Mouse (Mus musculus): Measurements from ENCODE around the gene Ppp1r26.
"Not testable (repeated sequence)": the region's sequence is repeated elsewhere in the genome, so short reads cannot be mapped to it uniquely, and the experiment has no call there.

Gene Ppp1r26

DNA sequence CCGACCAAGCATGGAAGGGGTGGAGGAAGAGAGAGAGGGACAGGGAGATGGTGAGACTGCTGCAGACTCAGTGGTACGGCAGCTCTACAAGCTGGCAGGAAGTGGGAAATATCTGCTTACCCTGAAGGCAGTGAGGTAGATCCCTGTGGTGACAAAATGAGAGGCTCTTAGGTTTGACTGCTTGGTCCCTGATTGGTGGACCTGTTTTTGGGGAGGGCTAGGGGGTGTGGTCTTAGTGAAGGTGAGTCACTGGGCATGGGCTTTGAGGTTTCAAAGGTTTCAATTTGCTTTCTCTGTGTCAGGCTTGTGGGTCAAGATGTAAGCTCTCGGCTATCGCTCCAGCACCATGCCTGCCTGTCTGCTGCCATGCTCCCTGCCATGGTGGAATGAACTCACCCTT lies 1.5 kb upstream of the Ppp1r26 start:
- no peak for DNase-seq (ENCODE audit: low spot score)

DNA sequence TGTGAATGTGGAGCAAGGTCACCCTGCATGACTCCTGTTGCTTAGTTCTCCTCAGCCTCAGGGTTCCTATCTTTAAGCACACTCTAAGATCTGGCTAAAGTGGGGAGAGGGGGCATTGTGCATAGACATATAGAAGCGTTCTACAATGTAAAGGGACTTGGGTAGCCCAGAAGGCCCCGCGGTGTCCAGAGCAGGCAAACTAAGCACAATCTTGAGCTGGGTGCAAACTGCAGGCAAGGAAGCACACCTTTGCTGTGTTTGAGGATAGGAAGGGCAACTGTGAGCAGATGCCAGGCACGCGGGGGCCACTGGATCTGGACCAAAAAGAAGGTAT lies 452 bp upstream of the Ppp1r26 start:
- no peak for DNase-seq (ENCODE audit: low spot score)

DNA sequence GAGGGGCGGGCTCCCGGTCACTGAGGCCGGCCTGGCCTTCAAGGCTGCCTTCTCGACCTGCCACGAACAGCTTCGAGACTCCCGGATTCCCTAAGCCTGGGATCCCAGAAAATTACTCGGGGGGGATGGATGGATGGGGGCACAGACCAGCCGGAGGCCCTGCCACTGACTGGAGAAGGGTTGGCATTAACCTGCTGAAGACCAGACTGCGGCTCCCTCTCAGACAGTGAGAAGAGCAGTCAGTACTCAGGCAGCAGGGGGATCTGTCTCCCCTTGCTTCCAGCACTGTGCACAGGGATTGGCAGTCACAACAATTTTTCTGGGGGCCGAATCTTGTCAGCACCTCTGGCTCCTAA lies 693 bp downstream of the Ppp1r26 start:
- no peak for DNase-seq (ENCODE audit: low spot score)

DNA sequence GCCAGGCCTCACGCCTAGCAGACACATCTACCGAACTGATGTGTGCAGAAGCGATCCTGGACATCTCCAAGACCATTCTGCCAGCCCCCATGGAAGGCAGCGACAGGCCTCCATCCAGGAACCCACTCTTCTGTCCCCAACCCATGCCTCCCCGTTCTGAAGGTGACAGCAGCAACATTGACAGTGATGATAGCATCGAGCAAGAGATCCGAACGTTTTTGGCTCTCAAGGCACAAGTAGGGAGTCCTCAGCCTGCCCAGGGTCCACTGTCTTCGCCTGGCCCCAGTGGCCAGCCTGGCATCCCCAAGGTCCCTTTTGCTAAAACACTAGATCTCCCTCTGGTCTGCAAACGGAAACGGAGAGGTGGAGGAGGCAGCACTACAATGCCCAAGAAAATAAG lies 5.1 kb downstream of the Ppp1r26 start:
- no peak for DNase-seq (ENCODE audit: low spot score)

DNA sequence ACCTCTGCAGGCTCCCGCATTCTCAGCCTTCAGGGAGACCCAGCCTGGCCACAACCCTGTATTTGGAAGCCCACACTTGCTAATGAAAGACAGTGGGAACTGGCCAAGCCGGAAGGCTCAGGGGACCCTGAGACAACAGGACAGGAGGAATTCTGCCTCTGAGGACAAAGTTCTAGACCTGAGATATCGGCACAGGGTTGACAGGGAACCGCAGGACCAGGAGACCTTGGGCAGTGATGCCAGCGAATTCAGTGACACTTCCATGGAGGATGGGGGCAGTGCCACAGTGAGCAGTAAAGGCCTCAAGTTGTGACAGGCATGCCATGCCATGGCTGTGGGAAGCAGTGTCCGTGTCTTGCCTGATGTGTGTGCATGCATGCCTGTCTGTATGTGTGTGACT lies 6.9 kb downstream of the Ppp1r26 start:
- DNase-seq (ENCODE audit: low spot score), result no peak

DNA sequence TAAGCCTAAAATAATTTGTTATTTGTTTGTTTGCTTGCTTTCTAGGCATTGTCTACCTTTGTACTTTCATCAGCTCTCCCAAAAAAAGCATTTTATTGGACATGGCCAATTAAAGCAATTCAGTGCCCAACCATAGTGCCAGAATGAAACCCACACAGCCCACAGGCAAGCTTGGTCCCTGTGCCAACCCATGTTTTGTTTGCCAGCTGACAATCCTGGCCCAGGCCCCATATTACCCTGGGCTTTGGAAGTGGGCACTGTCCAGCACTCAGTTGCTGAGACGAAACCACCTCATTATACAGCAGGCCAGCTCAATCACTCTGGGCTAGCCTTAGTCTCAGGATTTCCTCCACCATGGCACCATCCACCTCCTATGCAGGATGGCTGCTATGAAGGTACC lies 10.0 kb downstream of the Ppp1r26 start:
- DNase-seq (ENCODE audit: low spot score), result no peak

DNA sequence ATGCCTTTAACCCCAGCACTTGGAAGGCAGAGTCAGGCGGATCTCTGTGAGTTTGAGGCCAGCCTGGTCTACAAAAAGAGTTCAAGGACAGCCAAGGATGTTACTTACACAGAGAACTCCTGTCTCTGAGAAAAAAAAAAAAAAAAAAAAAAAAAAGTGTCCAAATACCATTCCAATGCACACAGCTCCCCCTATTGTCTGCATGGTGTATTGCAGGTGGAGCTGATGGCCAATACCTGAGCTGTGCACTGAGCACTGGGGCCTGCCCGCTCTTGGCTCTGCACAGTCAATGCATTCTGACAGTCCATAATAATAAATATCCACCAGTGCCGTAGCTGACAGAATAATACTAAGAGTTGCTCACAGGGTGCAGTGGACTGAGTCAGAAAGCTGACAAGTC lies 17.3 kb downstream of the Ppp1r26 start:
- peak; percentile 53 for DNase-seq (ENCODE audit: low spot score)

DNA sequence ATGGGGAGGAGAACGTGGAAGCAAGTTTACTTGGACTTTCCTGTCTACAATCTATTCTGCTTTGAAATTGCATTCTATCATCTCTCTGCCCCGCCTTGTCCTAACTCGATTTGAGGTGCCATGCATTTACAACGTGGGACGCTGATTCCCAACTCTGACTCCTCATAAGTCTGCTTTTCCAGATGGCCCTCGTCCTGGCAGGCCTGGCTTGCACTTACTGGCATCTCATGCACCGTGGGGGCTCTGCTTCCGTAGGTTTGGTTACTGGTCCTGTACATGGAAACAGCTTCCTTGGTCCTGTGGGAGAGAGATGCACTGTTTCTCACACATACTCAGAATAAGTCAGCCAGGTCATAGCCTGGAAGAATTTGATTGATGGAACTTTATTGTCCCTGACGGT lies 18.3 kb downstream of the Ppp1r26 start:
- no peak for DNase-seq (ENCODE audit: low spot score)

DNA sequence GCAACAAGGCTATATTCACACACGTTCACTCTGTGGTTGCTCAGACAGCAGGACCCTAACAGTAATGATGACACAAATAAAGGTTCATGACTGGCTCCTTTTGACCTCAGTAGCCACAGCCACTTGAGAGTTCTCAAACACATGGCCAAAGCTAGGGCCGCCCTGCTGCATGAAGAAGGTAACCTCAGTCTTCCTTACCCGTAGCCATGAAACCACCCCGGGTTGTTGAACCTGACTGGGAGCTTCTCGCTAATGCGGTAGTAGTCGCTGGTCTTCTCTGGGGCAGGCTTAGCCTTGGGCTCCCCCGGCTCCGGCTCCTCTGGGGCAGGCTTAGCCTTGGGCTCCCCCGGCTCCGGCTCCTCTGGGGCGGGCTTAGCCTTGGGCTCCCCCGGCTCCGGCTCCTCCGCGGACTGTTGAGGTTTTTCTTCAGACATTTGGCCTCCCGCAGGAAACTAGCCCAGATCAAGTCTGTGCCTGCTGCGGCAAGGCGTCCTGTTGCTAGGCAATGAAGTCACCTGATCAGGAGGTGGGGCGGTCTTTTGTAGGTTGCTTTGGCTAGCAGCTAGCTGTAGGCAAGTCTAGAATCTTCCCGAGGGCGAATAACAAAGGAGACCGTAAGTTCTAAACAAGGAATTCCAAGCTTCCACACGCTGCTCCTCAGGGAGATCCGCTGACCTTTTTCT lies 19.4 kb downstream of the Ppp1r26 start, which contains the start of gene 1700007K13Rik:
TSS of gene 1700007K13Rik (minus strand) at position 497 of the 683 bp plus-strand sequence.
- no peak for DNase-seq (ENCODE audit: low spot score)

DNA sequence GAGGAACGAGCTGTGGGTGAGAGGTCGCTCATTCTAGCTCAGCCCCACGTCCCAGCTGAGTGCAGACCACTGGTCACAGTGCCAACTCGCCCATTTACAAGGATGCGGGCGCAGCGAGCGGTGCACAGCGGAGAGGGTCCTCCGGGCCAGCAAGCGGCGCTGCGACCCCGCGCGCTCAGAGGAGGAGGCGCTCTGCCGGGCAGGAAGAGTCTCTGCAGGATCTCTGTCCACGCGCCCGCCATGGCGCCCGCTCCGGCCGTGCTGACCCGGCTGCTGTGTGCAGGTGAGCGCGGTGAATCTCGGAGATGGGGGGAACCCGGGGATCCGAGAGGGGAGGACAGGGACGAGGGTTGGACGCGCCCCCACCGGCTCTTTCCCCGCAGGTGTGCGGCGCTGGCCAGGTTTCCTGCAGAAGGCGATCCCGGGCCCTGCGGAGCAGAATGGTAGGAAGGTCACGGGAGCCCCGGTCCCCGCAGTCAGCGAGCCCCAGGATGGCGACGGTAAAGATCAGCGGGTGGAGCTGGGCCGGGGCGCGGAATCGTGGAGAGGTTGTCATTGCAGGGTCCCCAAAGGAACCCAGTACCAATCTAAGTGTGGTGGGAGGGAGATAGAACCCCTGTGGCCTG lies 21.4 kb downstream of the Ppp1r26 start, which contains the start of gene Mrps2:
TSS of gene Mrps2 (plus strand) at position 207 of the 626 bp plus-strand sequence.
- DNase-seq (ENCODE audit: low spot score), result peak; percentile 57

DNA sequence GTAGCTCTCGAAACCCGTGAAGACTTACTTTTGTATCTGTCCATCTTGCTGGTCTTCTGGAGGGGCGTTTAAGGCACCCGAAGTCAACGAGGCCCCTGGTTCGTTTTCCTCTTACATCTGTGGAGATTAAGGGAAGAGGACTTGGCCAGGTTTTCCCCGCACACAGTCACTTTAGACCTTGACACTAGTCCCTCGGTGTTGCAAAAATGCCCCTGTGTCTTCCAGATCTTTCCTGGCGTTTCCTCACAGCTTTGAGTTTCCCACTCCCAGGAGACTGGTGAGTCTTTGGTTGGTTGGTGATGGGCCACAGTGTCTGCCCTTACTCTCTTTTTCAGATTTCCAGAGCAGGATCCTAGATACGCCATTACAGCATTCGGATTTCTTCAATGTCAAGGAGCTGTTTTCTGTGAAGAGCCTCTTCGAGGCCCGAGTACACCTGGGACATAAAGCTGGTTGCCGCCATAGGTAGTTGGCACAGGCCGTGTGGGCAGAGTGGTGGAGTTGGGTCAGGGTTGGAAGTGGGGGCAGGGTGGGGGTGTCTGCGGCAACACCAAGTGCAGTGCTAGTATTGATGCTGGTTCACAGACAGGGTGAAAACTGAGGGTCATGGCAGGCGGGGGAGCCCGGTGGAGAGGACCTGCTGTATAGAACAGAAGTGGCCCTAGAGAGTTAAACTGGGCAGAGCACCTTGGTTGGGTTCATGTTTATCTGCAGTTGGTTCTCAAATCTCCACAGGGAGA lies 22.1 kb downstream of the Ppp1r26 start:
- no peak for DNase-seq (ENCODE audit: low spot score)

DNA sequence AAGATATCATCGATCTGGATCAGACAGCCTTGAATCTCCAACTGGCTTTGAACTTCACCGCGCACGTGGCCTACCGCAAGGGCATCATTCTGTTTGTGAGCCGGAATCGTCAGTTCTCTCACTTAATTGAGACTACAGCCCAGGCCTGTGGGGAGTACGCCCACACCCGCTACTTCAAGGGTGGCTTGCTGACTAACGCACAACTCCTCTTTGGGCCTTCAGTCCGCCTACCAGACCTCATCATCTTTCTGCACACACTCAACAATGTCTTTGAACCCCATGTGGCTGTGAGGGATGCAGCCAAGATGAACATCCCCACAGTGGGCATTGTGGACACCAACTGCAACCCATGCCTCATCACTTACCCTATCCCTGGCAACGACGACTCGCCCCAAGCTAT lies 22.9 kb downstream of the Ppp1r26 start:
- no peak for DNase-seq (ENCODE audit: low spot score)

DNA sequence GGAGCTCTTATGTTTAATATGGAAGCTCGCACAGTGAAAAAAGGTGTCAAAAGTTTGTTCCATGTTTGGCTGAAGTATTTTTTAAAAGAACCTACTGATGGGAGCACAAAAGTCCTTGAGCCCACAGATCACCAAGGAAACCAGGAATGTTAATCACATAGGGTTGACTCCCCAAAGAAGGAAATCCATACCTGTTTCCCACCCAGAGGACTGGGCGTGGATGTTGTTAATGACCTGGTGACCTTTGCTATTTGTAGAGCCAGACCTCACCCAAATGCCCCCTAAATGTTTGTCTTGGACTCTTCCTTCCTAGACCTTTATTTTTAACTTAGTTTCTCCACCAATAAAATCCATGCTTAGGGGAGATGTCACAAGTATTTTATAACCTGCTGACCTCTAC lies 24.0 kb downstream of the Ppp1r26 start:
- no peak for DNase-seq (ENCODE audit: low spot score)

DNA sequence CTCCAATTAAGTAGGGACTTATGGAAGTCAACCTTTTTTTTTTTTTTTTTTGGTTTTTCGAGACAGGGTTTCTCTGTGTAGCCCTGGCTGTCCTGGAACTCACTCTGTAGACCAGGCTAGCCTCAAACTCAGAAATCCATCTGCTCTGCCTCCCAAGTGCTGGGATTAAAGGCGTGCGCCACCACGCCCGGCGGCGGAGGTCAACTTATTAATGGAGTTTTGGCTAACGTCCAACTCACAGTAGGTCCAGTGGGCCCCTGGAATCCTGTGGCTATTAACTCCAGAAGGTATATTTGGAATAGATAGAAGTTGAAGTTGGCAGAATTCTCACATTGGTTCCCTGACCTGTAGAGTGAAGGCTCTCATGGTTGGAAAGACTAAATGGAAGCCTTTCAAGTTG lies 25.4 kb downstream of the Ppp1r26 start:
- DNase-seq (ENCODE audit: low spot score), result not testable (repeated sequence)

DNA sequence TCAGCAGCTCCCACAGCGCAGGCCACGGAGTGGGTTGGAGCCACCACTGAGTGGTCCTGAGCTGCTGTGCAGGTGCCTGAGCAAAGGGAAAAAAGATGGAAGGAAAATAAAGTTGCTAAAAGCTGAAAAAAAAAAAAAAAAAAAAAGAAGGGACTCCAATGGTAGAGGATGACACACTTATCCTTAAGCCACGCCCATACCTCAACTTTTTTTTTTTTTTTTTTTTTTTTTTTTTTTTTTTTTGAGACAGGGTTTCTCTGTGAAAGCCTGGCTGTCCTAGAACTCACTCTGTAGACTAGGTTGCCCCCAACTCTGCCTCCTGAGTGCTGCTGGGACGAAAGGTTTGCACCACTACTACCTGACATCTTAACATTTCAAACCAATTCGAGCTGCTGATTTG lies 31.4 kb downstream of the Ppp1r26 start:
- not testable (repeated sequence) for DNase-seq (ENCODE audit: low spot score)

DNA sequence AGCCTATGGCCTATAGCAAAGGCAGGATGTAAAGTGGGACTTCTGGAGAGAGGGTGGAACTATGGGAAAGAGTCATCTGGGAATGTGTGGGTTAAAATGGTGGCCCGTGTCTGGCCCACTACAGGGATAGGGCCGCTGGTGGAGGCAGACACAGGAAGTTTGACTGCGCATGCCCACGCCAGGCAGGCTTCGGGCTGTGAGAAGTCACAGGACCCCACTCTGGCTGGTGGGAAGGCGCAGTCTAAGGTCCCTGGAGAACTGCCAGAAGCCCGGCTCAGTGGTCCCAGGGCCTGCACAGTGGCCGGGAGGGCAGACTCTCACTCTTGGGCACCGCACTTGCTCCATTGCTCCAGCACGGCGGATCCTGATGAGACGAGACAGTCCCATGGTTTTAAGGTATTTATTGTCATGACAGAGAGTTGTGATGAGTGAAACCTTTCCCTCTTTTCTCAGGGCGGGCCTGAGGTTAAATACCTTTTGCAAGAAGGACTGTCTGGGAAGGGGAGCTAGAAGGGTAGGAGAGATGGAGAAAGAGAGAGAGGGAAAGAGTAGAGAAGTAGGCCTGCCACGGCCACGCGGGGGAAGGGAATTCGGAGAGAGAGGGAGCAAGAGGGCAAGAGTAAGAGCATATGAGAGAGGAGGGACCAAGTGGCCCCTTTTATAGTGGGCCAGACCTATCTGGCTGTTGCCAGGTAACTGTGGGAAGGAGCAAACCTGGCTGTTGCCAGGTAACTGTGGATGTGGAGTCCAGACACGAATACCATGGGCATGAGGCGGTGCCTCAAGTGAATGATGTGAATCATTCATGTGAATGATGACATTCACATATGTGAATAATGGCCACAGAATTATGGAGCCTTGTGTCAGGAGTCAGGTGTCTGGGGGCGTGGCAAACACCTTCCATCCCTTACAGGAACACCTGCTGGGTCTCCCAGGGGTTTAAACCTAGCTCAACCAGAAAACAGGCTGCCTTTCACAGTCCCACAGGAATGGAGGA lies 32.9 kb downstream of the Ppp1r26 start:
- no peak for DNase-seq (ENCODE audit: low spot score)

DNA sequence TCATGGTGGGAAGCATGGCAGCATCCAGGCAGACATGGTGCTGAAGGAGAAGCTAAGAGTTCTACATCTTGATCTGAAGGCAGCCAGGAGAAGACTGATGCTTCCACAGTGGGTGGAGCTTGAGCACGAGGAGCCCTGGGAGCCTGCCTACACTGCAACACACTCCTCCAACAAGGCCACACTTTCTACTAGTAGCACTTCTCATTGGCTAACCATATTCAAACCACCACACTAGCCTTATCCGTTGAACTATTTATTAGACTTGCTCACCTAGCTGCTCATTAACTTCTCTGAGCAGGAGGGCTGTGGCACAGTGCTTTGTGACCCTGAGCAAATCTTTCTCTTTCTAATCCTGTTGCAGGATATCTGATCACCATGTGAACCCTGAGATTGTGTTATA lies 37.3 kb downstream of the Ppp1r26 start:
- no peak for DNase-seq (ENCODE audit: low spot score)

DNA sequence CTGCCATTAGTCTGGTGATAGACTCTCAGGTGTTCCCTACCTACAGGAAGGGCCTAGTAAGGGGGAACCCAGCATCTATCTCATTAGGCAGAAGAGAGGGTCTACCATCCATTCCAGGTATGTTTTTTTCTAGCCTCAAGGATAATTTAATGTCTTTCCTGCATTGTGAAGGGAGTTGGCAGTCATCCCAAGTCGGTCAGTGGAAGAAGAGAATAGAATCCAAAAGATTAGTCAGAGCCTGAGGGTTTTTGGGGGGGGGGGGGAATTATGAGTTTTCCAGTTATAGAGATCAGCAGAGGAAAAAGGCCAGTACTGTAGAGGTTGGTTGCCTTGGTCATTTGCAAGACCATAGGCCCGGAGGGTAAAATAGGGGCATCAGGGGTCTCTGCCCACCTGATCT lies 47.9 kb downstream of the Ppp1r26 start:
- no peak for DNase-seq (ENCODE audit: low spot score)

DNA sequence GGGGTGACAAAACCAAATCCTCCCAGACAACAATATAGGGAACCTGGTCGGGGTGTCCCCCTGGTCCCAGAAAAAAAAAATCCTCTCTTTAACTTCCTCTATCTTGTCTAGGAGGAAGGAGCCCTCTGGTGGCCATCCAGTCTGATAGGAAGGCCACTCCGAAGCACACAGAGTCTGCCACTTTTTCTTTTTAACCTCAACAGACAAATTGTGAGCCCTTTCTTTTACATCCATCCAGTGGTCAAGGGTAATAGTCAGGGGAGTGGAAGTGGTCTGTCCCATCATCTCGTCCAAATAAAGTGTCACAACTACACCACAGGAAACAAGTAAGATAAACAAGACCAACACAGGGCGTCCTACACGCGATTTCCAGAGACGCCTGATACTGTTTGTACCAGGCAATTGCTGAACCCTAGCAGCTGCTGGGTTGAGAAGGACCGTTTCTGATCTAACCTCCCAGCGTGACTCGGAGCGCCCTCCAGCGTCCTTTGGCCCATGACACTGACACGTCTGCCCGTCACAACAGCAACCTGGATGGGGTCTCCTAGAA lies 48.7 kb downstream of the Ppp1r26 start:
- no peak for DNase-seq (ENCODE audit: low spot score)

DNA sequence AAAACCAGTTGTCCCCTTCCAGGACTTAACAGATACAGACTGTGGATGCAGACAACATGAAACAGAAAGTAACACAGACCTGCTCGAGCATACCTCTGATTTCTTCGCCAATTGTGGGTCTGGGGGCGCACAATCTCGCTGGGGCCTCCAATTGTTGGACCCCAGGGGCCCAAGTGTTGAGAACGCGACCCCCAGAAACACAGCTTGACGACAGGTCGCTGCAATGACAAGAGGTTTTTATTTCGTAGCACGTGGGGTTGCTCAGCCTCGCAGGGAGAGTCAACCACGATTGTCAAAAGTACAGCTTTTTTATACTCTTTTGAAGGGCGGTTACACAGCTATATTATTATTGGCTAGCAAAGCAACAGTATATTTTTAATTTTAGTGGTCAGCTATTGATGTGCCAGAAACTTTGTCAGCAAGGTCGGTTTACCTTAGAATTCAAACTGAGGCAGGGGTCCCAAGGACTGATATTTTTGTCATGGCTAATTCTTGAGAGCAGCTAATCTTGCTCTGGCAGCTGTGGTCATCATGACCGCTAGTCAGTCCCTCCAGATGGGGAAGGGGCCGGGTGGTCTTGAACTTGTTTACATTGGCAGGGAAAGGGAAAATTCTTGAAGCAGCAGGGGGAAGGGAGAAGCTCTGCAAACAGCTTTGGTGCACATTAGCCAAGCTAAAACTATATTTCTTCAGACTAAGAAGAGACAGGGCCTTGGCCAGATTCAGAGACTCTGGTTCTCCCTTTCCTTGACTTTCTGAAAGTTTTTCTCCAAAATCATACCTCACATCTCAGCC lies 49.4 kb downstream of the Ppp1r26 start:
- no peak for DNase-seq (ENCODE audit: low spot score)

DNA sequence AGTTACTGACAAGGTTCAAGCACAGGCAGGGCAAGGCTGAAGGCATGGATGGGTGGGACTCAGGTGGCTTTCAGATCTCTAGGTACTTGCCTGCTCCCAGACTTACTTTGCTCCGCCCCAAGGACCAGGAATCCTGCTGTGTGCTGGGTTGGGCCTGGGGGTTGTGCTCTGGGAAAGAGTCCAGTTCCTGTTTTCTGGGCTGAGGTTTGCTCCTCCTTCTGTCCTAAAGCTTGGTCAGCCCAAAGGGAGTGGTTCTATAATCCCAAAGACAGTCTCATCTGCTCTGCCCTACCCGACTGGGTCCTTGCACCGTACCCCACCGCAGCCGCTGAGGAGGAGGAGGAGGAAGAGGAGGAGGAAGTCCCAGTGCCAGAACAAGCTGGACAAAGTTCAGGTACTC lies 50.1 kb downstream of the Ppp1r26 start, which contains the start of gene Gbgt1:
TSS of gene Gbgt1 (plus strand) at position 221 of the 400 bp plus-strand sequence.
- DNase-seq (ENCODE audit: low spot score), result no peak

All from left cerebral cortex, adult 11 months (tissue).